Mouse (Mus musculus) heart, postnatal 14 days (tissue): ENCODE measurements at regions not wholly inside any gene's neighbourhood (a gene's known extent, or its start where the extent isn't known, plus 50 kb on each side); places are given as distances from the start of the nearest gene placed in this dataset.
A peak's percentile ranks its signal among the peaks of the same experiment; 100 is the strongest.

Experiments
- DNase-seq, 2 experiments: peaks; one replicate each; pipeline ENCODE4 v3.0.0; 2021 to 2022
- intact Hi-C: fragments of 180-260 bp; cut with DNase I; formaldehyde crosslinking; loops from one replicate; pipeline ENCODE4 v1.15.1; 2025

GRCm38 (mm10) chr13:101202565-101203313 is 369.5 kb upstream of the Slc30a5 start:
- DNase-seq = no peak
- intact Hi-C loops = no loop called here

- no peak for DNase-seq
- intact Hi-C loops = no loop called here
Observed at GRCm38 (mm10) chr13:101190249-101190830, 357.1 kb upstream of the Slc30a5 start.

DNA sequence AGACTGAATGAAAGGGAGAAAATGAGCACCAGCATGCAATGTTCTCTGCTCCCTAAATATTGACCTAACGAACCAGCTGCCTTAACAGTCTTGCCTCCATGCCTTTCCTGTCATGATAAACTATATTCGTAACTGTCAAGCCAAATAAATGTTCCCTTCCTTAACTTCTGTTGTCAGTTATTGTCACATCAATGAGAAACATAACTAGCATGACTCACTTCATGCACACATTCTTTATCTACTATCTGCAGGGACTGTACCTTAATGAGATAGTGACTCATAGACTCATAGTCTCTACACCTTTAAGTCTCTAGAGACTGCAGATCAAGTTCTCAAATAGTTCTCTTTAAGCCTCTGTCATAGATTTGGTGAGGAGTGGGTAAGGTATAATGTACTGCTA is 349.2 kb upstream of the Slc30a5 start:
- no peak for DNase-seq
- intact Hi-C loops = no loop called here

DNA sequence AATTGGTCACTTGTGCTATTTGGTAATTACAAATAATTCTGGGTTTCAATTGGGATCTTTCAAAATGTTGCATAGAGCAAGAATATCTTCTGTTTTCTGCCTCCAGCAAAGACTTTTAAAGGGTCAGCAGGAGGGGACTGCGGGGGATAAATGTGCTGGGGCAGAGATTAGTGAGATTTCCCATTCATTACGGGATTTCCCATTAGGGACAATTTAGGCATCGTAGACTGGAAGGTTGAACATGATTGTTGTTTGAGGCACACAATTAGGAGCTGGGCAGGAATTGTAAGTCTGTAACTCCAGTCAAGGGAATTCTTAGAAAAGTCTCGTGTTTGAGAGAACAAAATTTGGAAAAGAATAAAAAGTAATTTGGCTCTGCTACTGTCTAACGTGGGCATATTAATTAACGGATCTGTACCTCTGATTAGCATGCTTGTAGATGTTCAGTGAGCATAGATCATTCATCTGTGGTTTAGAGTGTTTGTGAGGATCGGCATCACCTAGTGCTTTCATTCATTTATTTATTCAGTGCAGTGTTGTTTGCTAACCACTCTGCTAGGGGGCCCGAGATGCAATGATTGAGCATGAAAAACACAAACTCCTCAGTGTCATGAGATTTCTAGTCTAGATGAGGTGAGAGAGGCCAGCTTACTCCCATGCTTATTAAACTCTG is 341.9 kb upstream of the Slc30a5 start:
- DNase-seq = no peak
- intact Hi-C loops = no loop called here

DNA sequence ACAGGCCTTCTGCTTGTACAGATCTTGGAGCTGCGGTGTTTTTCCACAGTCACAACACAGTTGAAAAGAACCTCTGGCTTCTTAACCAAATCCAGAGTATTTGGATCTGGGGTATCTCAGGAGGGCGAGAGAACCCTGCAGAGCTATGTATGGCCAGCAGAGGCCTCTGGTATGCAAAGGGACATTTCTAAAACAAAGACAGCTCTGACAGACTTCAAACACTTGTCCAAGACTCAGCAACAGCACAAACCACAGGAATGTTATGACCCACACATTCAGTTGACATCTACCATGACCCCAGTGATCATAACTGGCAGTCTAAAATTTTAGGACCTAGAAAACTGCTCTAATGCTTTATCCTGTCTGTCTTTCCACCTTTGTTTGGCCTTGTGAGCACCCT is 328.5 kb upstream of the Slc30a5 start:
- no peak for DNase-seq
- intact Hi-C loops = loop anchor here (5.0 kb wide), 1 partner anchor 536 kb away; no protein-coding TSS in a partner anchor

DNA sequence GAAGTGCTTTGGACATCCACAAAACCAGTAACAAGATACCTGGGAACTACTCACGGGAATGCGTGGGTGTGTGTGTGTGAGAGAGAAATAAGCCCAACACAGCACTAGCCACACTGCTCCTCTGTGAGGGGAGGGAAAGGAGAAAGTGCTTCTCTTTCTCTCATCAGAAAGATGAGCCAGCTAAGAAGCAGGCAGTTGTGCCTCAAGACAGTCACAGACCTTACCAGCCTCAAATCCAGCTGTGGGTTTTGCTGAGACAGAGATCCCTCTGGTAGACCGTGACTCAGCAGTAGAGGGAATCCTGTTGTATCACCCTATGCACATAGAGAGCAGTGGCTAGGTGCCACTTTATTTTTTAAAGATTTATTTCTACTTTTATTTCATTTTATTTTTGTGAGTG is 326.7 kb upstream of the Slc30a5 start:
- intact Hi-C loops = loop anchor here (5.0 kb wide), 1 partner anchor 537 kb away; no protein-coding TSS in a partner anchor
- DNase-seq = no peak

DNA sequence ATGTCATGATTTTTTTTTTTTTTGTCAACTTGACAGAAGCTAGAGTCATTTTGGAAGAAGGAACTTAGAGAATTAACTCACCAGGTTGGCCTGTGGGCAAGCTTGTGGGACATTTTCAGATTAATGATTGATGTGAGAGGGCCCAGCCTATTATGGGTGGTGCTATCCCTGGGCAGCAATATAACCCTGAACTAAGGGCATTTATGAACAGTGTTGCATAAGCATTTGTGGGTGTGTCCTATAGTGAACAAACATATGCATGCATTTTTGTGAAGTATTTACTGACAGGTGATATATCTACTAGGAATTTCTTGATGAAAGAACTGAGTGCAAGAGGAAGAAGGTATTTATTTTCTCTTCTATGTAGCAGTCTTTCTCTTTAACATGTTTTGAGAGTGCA is 320.5 kb upstream of the Slc30a5 start:
- no peak for DNase-seq
- intact Hi-C loops = no loop called here

GRCm38 (mm10) chr13:101142761-101143160 is 309.5 kb upstream of the Slc30a5 start:
- DNase-seq = peak in 1 of 2 experiments; percentile 9
- intact Hi-C loops = no loop called here

- no peak for DNase-seq
- intact Hi-C loops = no loop called here
Observed at GRCm38 (mm10) chr13:101142104-101142735, 309.0 kb upstream of the Slc30a5 start.

DNA sequence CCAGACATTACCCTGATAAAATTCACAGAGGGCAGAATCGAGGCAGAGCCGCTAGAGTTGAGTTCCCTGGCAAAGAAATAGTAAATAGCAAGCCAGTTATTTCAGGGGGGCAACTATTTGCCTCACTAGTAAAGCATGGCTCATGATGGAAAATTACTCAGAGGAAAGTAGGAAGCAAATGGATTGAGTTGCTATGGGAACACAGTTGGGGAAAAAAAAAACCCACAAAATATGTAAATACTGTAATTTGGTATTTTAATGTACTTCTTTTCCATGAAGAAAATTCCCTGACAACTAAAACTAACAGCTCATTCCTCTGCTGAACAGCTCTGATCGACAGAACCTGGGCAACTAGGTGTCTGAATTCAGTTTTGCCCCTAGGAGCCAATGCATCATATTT is 296.2 kb upstream of the Slc30a5 start:
- no peak for DNase-seq
- intact Hi-C loops = no loop called here

GRCm38 (mm10) chr13:101127808-101128207 is 294.6 kb upstream of the Slc30a5 start:
- intact Hi-C loops = no loop called here
- no peak for DNase-seq

DNA sequence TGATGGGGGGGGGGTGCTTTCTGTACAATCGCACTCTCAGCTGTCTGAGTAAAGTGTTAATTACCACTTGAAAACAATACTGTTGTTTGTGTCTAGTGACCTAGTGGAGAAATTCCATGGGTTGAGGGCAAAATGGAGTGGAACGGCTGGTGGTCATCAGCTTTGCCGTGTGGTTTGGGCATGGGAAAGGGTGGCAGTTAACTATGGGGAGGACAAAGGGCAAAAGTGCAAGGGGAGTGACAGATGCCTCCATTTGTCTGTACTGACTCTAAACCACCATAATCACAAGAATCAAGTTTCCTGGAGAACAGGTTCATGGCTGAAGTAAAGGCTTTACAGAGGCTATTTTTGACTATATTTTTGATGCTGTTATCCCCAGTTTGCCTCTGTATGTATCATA is 294.0 kb upstream of the Slc30a5 start:
- no peak for DNase-seq
- intact Hi-C loops = no loop called here

- DNase-seq = no peak
- intact Hi-C loops = no loop called here
Observed at GRCm38 (mm10) chr13:101117311-101117710, 284.1 kb upstream of the Slc30a5 start.

DNA sequence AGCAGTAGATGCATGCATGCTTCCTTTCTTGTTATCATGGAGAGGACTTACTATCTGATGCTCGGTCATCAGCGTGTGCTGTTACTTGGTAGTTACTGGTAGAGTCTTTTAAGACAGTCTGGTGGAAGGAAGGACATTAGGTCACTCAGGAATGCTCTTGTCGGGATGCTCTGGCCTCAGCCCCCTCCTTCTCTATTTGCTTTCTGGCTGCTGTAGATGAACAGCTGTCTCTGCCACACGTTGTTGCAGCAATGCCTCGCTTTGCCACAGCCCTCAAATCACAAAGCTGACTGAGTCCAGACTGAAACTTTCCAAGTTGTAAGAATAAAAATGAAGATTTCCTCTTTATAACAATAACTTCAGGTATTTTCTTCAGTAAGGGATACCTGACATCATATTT is 282.1 kb upstream of the Slc30a5 start:
- DNase-seq = no peak
- intact Hi-C loops = no loop called here

DNA sequence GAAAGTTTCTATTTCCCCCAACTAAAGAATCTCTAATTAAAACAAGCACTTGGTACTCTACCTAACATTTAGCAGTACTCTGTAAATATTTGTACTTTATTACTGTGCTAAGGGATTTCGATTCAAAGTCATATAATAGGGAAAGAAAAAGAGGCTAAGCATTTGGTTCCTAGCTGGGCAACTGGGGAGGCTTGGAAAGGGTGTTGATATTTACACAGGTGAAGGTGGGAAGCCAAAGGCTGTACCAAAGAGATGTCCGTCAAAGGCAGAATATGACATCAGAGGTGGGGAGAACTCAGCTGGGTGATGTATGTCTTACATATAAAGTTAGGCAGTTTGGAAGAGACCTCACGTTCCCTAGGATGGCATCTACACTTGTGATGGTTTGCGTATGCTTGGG is 278.9 kb upstream of the Slc30a5 start:
- DNase-seq = no peak
- intact Hi-C loops = no loop called here

DNA sequence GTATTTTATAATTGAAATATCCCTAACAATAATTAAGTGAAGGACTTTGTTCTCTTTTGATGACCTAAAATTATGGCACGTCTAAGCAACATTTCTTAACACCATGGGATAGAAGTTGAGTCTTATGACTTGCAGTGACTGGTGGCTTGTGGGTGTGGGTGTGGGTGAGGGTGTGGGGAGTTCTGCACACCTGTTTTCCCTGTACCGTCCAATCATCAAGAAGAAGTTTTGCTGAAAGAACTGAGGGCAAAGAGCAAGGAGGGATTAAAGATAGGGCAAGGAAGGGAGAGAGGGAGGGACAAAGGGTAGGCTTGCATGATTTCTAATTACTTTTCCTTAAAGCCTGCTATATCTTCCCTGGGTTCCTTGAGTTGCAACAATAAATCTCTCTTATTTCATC is 278.5 kb upstream of the Slc30a5 start:
- intact Hi-C loops = no loop called here
- DNase-seq = no peak

DNA sequence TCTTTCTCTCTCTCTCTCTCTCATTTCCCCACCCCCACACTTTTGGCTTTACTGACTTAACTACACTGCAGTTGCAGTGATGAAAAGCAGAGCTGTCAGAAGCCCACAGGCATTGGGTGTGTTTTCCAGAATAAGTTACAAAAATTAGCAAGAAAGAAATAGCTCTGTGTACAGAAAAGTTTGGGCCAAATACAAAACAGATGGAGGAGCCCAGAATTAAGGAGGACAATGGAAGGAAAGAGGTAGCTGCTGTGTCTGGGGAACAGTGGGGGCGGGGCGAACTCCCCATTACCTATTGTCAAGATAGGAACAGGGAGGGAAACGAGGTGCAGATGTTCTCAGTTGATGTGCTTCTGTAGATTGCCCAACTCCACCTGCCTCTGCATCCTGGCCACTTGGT is 267.4 kb upstream of the Slc30a5 start:
- intact Hi-C loops = no loop called here
- DNase-seq = no peak

GRCm38 (mm10) chr13:101096856-101097255 is 263.6 kb upstream of the Slc30a5 start:
- DNase-seq = no peak
- intact Hi-C loops = no loop called here

GRCm38 (mm10) chr13:101096221-101096620 is 263.0 kb upstream of the Slc30a5 start:
- DNase-seq = no peak

DNA sequence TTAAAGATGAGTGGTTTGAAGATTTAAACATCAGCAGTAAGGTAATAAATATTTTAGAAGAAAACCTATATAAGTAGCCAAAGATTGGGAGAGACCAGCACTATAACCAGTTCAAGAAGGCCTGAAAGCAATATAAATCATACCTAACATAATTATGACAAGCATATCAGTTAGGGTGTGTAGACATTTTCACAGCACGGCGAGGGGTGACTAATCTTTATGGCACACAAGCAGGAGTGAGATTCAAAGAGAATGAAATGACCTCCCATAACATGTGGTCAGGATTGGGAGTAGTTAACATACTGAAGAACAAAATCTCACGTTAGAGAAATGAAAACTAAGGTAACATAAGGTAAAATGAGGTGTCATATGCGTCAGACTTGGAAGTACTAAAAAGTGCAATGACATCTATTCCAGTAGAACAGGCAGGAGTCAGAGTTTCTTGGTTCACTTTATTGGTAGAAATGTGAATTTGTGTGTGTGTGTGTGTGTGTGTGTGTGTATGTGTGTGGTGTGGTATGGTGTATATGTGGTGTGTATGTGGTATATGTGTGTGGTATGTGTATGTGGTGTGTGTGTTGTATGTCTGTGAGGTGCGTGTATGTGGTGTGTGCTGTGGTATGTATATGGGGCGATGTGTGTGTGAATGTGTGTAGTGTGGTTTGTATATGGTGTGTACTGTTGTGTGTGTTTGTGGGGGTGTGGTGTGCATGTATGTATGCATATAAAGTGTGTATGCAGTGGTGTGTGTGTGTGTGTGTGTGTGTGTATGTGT is 262.0 kb upstream of the Slc30a5 start:
- intact Hi-C loops = no loop called here
- DNase-seq = no peak

More at GRCm38 (mm10) chr13:101096221-101096620, 263.0 kb upstream of the Slc30a5 start:
- intact Hi-C loops = no loop called here

DNA sequence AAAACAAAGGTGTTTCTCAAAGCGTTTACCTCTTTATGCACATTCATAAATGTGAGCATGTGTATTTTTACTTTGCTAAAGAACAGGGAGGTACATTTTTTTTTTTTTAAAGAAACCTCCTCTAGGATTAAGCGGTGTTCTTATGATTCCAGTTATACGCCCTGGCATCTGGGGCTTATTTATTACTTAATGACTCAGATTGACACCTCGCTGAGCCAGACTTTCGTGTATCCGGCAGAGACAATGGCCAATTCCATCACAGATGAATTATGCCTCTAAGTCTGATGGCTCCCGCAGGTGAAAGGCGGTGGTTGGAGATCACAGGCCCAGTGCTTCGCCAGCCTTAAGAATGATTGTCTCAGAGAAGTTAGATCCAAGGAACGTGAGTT is 259.5 kb upstream of the Slc30a5 start:
- intact Hi-C loops = no loop called here
- DNase-seq = no peak
